Mouse (Mus musculus): ENCODE results near the gene Mesd. TPM values are rescaled to one million over a fixed set of nuclear protein-coding genes. Genes with fewer than 3 reads are reported as not detected.

Mesd gene
- polyA plus RNA-seq, 1 experiment from 2014 or later, result 79.4 TPM

DNA sequence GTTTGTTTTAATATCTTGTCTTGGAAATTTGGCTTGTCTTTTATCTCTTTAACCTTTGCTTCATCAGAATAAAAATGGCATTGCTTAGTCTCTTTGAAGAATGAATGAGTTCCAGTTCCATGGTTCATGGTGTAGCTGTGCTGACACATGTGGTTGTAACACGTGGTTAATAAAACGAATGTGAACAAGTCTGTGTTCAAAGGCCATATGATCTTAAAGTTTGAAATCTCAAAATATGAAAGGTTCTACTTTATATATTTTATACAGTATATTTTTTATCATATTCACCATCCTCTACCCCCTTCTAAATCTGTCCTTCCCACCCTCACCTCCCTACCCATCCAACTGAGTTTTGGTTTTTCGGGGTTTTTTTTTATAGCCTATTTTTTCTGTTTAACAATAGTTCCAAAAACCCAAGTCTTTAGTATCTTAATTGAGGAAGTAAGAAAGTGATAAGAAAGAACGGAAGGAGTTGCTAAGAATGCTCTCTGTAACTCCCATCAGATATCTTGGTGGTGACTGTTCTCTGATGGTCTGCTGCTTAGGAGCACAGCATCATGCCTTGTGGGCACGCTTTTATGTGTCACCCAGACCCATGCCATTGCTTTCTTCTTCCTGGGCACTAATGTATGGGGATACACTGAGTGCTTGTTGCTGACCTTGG is 11.9 kb downstream of the Mesd start:
- H3K27me3 ChIP-seq, result no peaks in the 10 kb centered on the region
- no peak overlapping the region for H3K4me2 ChIP-seq (replicated peaks)
- WGBS, result 90% methylated on average over 5 of the region's 5 CpGs
- peaks cover 21% of the 10 kb centered on the region for H3K4me1 ChIP-seq
- no peaks in the 10 kb centered on the region for H3K9me3 ChIP-seq (replicated peaks)
- H3K9ac ChIP-seq, result no peak overlapping the region
- no peak overlapping the region for H3K27ac ChIP-seq (replicated peaks)
- H3K4me3 ChIP-seq (replicated peaks), result no peak overlapping the region
- peaks cover 48% of the 10 kb centered on the region for H3K36me3 ChIP-seq
- no peak for ATAC-seq (ENCODE audit: insufficient number of reproducible peaks, low FRiP score, low TSS enrichment, low read depth)

DNA sequence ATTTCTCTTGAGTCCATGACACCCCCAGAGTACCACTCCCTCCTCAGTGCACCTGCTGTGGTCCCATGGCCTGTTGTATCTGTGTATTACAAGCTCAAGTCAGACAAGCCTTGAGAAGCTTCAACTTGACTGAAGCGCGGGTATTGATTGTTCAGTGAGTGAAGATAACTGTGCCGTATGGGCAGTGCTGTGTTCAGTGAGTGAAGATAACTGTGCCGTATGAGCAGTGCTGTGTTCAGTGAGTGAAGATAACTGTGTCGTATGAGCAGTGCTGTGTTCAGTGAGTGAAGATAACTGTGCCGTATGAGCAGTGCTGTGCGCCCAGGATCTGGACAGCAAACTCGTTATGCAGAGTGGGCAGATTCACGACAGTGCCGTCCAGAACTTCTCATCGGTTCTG is 14.0 kb downstream of the Mesd start:
- Histone ChIP-seq H3K4me2 (replicated peaks) (no peak overlapping the region), H3K27me3 (no peaks in the 10 kb centered on the region), H3K9ac (no peak overlapping the region), H3K36me3 (peaks cover 48% of the 10 kb centered on the region), H3K4me1 (peaks cover 7% of the 10 kb centered on the region), H3K9me3 (replicated peaks) (no peaks in the 10 kb centered on the region), H3K4me3 (replicated peaks) (no peak overlapping the region), H3K27ac (replicated peaks) (no peak overlapping the region)
- no peak for ATAC-seq (ENCODE audit: insufficient number of reproducible peaks, low FRiP score, low TSS enrichment, low read depth)
- WGBS, result 90% methylated on average over 11 of the region's 11 CpGs

DNA sequence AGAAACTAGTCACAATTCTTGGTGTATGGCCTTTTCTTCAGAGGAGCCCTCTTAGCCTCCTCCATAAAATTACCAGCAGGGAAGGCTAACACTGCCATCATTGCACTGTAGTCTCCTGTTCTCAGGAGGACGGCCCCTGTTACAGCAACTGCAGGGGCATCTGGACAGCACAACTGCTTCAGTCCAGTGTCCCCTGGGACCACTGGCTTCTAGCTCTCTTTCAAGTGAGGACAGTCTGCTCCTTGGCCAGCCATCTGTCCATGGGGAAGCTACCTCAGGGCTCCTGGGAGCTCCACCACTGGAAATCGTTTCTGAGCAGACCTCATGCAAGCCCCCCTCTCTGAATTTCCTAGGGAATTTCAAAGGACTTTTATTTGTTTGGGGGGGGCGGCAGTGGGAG is 16.3 kb downstream of the Mesd start:
- Histone ChIP-seq H3K36me3 (peaks cover 44% of the 10 kb centered on the region), H3K27me3 (no peaks in the 10 kb centered on the region), H3K9me3 (replicated peaks) (no peaks in the 10 kb centered on the region), H3K27ac (replicated peaks) (no peak overlapping the region), H3K9ac (no peak overlapping the region), H3K4me2 (replicated peaks) (no peak overlapping the region), H3K4me3 (replicated peaks) (no peak overlapping the region), H3K4me1 (no peaks in the 10 kb centered on the region)
- WGBS, result 80% methylated on average over 3 of the region's 3 CpGs
- no peak for ATAC-seq (ENCODE audit: insufficient number of reproducible peaks, low FRiP score, low TSS enrichment, low read depth)

DNA sequence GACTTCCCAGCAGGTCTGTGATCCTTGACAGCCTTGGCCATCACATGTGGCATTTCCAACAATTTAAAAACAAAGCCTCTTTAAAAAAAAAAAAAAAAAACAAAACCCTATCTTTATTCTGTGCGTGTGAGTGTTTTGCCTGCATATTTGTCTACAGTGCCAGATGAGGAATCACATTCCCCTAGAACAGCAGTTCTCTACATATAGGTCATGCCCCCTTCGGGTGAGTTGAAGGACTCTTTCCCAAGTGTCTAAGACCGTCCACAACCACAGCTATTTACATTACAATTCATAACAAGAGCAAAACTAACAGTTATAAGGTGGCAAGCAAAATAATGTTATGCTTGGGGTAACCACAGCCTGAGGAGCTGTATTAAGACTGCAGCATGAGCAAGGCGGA is 17.2 kb downstream of the Mesd start:
- H3K36me3 ChIP-seq, result peaks cover 42% of the 10 kb centered on the region
- no peak overlapping the region for H3K9ac ChIP-seq
- H3K9me3 ChIP-seq (replicated peaks), result no peaks in the 10 kb centered on the region
- no peak for ATAC-seq (ENCODE audit: insufficient number of reproducible peaks, low FRiP score, low TSS enrichment, low read depth)
- H3K27ac ChIP-seq (replicated peaks), result no peak overlapping the region
- no peaks in the 10 kb centered on the region for H3K27me3 ChIP-seq
- 77% methylated on average over 4 of the region's 4 CpGs for WGBS
- no peaks in the 10 kb centered on the region for H3K4me1 ChIP-seq
- no peak overlapping the region for H3K4me3 ChIP-seq (replicated peaks)
- no peak overlapping the region for H3K4me2 ChIP-seq (replicated peaks)

DNA sequence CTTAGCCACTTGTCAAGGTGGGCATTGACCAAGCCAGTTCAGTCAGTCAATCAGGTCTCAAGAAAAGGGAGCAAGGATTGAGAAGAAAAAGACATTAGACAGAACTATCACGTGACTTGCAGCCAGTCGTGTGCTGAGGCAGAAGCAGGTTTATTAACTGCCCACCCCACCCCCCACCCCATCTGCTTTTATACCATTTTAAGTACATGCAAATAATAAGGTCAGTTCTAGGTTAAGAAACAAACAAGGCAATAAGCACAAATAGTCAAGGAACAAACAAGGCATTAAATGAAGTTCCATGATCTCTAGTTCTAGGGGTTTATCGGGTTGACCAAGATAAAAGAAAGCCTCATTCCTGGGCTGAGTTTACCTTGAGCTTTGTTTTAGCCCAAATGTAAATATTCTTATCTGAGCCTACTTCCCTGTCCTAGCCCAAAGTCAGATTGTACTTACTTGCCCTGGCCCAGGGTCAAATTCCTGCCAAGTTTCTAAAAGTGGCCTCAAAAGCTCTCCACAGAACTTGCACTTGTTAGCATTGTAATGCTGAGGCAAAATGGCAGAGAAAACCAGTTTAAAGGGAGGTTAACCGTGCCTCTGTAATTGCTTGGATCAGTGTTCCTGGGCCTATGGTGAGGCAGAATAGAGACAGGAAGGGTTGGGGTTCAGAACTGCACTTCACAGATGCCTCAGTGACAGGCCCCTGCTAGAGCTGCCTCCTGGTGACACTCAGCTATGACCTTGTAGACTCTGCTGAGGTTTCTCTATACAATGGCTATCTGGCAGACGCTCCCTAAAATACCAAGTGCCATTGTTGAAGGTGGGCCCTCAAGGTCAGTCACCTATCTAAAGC is 18.3 kb downstream of the Mesd start:
- H3K9ac ChIP-seq, result no peak overlapping the region
- H3K4me2 ChIP-seq (replicated peaks), result no peak overlapping the region
- no peak overlapping the region for H3K27ac ChIP-seq (replicated peaks)
- ATAC-seq (ENCODE audit: insufficient number of reproducible peaks, low FRiP score, low TSS enrichment, low read depth), result no peak
- no peaks in the 10 kb centered on the region for H3K4me1 ChIP-seq
- 68% methylated on average over 5 of the region's 5 CpGs for WGBS
- no peaks in the 10 kb centered on the region for H3K27me3 ChIP-seq
- no peaks in the 10 kb centered on the region for H3K9me3 ChIP-seq (replicated peaks)
- no peak overlapping the region for H3K4me3 ChIP-seq (replicated peaks)
- peaks cover 35% of the 10 kb centered on the region for H3K36me3 ChIP-seq

DNA sequence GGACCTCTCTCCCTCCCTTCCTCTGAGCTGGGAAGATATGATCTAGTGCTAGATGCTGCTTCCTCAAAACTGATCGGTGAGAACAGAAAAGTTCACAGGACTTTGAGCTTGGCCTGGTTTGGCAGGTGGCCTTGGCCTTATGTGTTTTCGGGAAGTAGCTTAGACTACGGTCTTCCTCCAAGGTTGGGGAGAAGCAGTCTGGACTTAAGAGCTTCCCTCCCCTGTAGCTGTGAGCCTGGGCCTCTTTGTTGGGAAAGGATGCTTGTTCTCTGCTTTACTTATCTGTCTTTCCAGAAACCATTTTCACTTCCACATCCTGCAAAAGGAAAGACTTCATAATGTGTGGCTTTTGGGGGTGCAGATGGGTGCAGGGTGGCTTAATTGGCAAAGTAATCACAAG is 20.6 kb downstream of the Mesd start:
- Histone ChIP-seq H3K9me3 (replicated peaks) (no peaks in the 10 kb centered on the region), H3K36me3 (peaks cover 12% of the 10 kb centered on the region), H3K27ac (replicated peaks) (no peak overlapping the region), H3K9ac (no peak overlapping the region), H3K4me3 (replicated peaks) (no peak overlapping the region), H3K4me1 (no peaks in the 10 kb centered on the region), H3K4me2 (replicated peaks) (no peak overlapping the region), H3K27me3 (no peaks in the 10 kb centered on the region)
- WGBS, result 94% methylated on average over 3 of the region's 3 CpGs
- no peak for ATAC-seq (ENCODE audit: insufficient number of reproducible peaks, low FRiP score, low TSS enrichment, low read depth)

DNA sequence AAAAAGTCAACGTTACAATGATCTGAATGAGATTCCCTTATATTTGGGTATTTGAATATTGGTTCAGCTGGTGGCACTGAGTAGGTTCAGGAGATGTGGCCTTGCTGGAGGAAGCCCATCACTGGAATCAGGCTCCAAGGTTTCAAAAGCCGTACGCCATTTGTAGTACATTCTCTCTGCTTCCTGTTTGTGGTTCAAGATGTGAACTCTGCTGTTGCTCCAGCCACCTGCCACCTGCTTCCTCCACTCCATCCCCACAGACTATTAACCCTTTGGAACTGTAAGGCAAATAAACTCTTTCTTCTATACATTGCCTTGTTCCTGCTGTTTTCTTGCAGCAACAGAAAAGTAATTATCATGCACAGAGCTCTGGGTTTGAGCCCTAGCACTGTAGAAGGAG is 27.6 kb downstream of the Mesd start:
- no peak overlapping the region for H3K9ac ChIP-seq
- H3K4me1 ChIP-seq, result no peaks in the 10 kb centered on the region
- no peaks in the 10 kb centered on the region for H3K36me3 ChIP-seq
- H3K9me3 ChIP-seq (replicated peaks), result no peaks in the 10 kb centered on the region
- H3K4me3 ChIP-seq (replicated peaks), result no peak overlapping the region
- WGBS, result 73% methylated on average over 3 of the region's 3 CpGs
- no peak for ATAC-seq (ENCODE audit: insufficient number of reproducible peaks, low FRiP score, low TSS enrichment, low read depth)
- no peak overlapping the region for H3K4me2 ChIP-seq (replicated peaks)
- H3K27me3 ChIP-seq, result no peaks in the 10 kb centered on the region
- no peak overlapping the region for H3K27ac ChIP-seq (replicated peaks)

DNA sequence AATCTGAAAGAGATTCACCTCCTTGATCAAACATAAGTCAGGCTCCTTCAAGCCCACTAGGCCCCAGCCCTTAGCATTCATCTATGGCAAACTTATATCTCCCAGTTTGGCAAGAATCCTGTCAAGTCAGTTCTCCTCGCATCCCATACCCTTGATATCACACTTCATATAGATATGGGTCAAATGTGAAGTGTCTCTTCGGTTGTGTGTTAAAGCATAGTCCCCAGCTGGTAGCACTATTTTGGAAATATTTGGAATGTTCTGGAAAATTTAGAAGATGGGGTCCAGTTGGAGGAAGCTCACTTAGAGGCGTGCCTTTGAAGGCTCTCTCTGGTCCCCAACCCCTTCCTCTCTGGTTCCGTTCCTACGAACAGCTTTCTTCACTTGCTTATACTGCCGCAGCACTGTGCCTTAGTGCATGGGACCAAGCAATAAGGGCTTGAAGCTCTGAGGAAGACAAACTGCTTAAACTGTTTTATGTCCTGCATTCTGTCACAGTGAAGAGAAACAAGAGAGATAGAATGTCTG is 29.2 kb downstream of the Mesd start:
- no peak overlapping the region for H3K27ac ChIP-seq (replicated peaks)
- no peak for ATAC-seq (ENCODE audit: insufficient number of reproducible peaks, low FRiP score, low TSS enrichment, low read depth)
- WGBS, result 81% methylated on average over 6 of the region's 6 CpGs
- H3K4me2 ChIP-seq (replicated peaks), result no peak overlapping the region
- H3K27me3 ChIP-seq, result no peaks in the 10 kb centered on the region
- no peak overlapping the region for H3K4me3 ChIP-seq (replicated peaks)
- H3K4me1 ChIP-seq, result no peaks in the 10 kb centered on the region
- H3K36me3 ChIP-seq, result no peaks in the 10 kb centered on the region
- no peaks in the 10 kb centered on the region for H3K9me3 ChIP-seq (replicated peaks)
- H3K9ac ChIP-seq, result no peak overlapping the region

DNA sequence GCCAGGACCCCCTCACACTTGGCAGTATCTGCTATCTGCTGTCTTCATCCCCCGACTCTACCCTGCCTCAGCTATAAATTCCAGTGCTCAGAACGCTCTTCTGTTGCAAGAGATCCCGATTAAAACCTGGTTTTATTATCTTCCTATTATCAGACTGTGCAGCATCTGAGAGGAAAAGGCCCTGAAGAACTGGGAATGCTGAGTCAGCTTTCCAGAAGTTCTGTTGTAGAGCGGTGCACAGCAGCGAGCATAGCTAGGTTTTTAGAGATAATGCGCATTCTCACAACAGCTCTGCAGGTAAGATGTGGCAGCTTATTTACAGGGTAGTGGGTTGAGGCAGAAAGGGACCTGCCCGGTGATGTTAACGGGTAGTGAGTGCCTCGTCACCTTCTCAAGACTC is 29.7 kb downstream of the Mesd start:
- WGBS, result 77% methylated on average over 9 of the region's 9 CpGs
- H3K27me3 ChIP-seq, result no peaks in the 10 kb centered on the region
- no peaks in the 10 kb centered on the region for H3K36me3 ChIP-seq
- no peaks in the 10 kb centered on the region for H3K9me3 ChIP-seq (replicated peaks)
- no peak overlapping the region for H3K27ac ChIP-seq (replicated peaks)
- ATAC-seq (ENCODE audit: insufficient number of reproducible peaks, low FRiP score, low TSS enrichment, low read depth), result no peak
- no peak overlapping the region for H3K9ac ChIP-seq
- H3K4me3 ChIP-seq (replicated peaks), result no peak overlapping the region
- no peaks in the 10 kb centered on the region for H3K4me1 ChIP-seq
- H3K4me2 ChIP-seq (replicated peaks), result no peak overlapping the region

DNA sequence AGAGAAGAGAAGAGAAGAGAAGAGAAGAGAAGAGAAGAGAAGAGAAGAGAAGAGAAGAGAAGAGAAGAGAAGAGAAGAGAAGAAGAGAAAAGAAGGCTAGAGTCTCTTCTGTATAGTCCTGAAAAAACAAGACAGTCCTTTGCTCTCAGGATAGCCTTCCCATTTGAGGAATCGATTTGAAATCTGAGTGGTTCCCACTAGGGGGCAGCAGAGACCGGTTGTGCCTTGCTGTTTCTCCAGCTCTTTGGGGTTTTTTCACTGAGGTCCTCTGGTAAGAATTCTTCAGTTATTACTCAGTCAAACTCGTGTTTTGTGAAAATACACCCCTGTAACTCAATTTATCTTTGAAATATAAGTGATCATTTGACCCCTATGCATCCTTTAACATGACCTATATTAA is 30.3 kb downstream of the Mesd start:
- no peaks in the 10 kb centered on the region for H3K27me3 ChIP-seq
- H3K9me3 ChIP-seq (replicated peaks), result no peaks in the 10 kb centered on the region
- H3K9ac ChIP-seq, result no peak overlapping the region
- no peak overlapping the region for H3K4me2 ChIP-seq (replicated peaks)
- no peak overlapping the region for H3K4me3 ChIP-seq (replicated peaks)
- 0% methylated on average over 3 of the region's 3 CpGs for WGBS
- no peaks in the 10 kb centered on the region for H3K36me3 ChIP-seq
- no peaks in the 10 kb centered on the region for H3K4me1 ChIP-seq
- ATAC-seq (ENCODE audit: insufficient number of reproducible peaks, low FRiP score, low TSS enrichment, low read depth), result no peak
- H3K27ac ChIP-seq (replicated peaks), result no peak overlapping the region

DNA sequence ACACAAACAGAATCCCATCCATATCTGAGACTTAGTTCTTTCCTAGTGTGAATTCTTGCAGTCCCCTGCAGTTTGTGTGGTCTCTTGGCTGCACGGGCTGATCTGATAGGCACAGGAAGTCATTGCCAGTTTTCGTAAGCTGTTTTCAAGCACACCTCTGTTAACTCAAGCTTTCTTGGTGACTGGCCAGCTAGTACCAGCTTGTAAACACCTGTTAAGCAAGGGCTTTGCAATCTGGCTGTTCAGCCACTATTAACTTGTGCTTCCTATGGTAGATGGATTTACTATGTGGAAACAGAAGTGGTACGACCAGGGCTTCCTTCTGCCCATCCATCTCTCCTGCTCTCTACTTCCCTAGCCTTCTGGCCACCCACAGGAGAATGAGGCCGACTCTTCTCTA is 36.0 kb downstream of the Mesd start:
- Histone ChIP-seq H3K4me2 (replicated peaks) (no peak overlapping the region), H3K36me3 (no peaks in the 10 kb centered on the region), H3K9me3 (replicated peaks) (no peaks in the 10 kb centered on the region), H3K27ac (replicated peaks) (no peak overlapping the region), H3K4me3 (replicated peaks) (no peak overlapping the region), H3K27me3 (no peaks in the 10 kb centered on the region), H3K9ac (no peak overlapping the region), H3K4me1 (no peaks in the 10 kb centered on the region)
- no peak for ATAC-seq (ENCODE audit: insufficient number of reproducible peaks, low FRiP score, low TSS enrichment, low read depth)
- 78% methylated on average over 4 of the region's 4 CpGs for WGBS
